Mouse (Mus musculus) neural tube, embryonic 15.5 days (tissue): ENCODE measurements at regions not wholly inside any gene's neighbourhood (a gene's known extent, or its start where the extent isn't known, plus 50 kb on each side); places are given as distances from the start of the nearest gene placed in this dataset.

Source experiments
- ATAC-seq: fragments of 200-750 bp; cut with Nextera tagmentation; 2 replicates; pipeline ENCODE4 v1.8.0; 2017; ENCODE audit warnings: mild to moderate bottlenecking, moderate TSS enrichment, moderate library complexity; ENCODE audit not compliant: low FRiP score
- H3K27ac ChIP-seq: fragments of 300-500 bp; sonication (generic); replicated peaks from 2 replicates; pipeline ENCODE4 v1.5.1; 2015; ENCODE audit warnings: mild to moderate bottlenecking, inconsistent platforms
- H3K27me3 ChIP-seq: fragments of 300-500 bp; sonication (generic); replicated peaks from 2 replicates; pipeline ENCODE4 v1.6.1; 2015; ENCODE audit warnings: inconsistent platforms
- H3K36me3 ChIP-seq: fragments of 300-500 bp; sonication (generic); 2 replicates; pipeline ENCODE4 v1.6.1; 2015; ENCODE audit warnings: inconsistent platforms
- H3K4me1 ChIP-seq: fragments of 300-500 bp; sonication (generic); 2 replicates; pipeline ENCODE4 v1.6.1; 2015; ENCODE audit warnings: inconsistent platforms
- H3K4me2 ChIP-seq: fragments of 300-500 bp; sonication (generic); 2 replicates; pipeline ENCODE4 v1.6.1; 2015; ENCODE audit warnings: inconsistent platforms, mild to moderate bottlenecking, moderate library complexity
- H3K4me3 ChIP-seq: fragments of 300-500 bp; sonication (generic); replicated peaks from 2 replicates; pipeline ENCODE4 v1.5.1; 2015; ENCODE audit warnings: mild to moderate bottlenecking, inconsistent platforms
- H3K9ac ChIP-seq: fragments of 300-500 bp; sonication (generic); replicated peaks from 2 replicates; pipeline ENCODE4 v1.6.1; 2015; ENCODE audit warnings: mild to moderate bottlenecking, inconsistent platforms
- H3K9me3 ChIP-seq: fragments of 300-500 bp; sonication (generic); replicated peaks from 2 replicates; pipeline ENCODE4 v1.6.1; 2016; ENCODE audit warnings: inconsistent platforms
- WGBS: fragments of 180-500 bp; shearing (Covaris S2); methylation state at CpG from one replicate; pipeline ENCODE4 v1.1.7; 2015; ENCODE audit warnings: mixed read lengths; 5-methylcytosine and 5-hydroxymethylcytosine counted together

GRCm38 (mm10) chr4:4556126-4556525 lies 237.0 kb downstream of the Impad1 start:
- H3K9ac ChIP-seq: no peak overlapping the region
- no peak for ATAC-seq
- H3K4me2 ChIP-seq: no peak overlapping the region
- H3K9me3 ChIP-seq: no peaks in the 10 kb centered on the region
- H3K4me3 ChIP-seq: no peak overlapping the region
- no peak overlapping the region for H3K27ac ChIP-seq
- no peaks in the 10 kb centered on the region for H3K4me1 ChIP-seq
- no peaks in the 10 kb centered on the region for H3K27me3 ChIP-seq
- H3K36me3 ChIP-seq: no peaks in the 10 kb centered on the region
- WGBS: 68% methylated on average over 12 of the region's 12 CpGs

GRCm38 (mm10) chr4:4550301-4550700 lies 242.9 kb downstream of the Impad1 start:
- WGBS: 90% methylated on average over 5 of the region's 5 CpGs
- no peak for ATAC-seq
- H3K9me3 ChIP-seq: no peaks in the 10 kb centered on the region
- H3K9ac ChIP-seq: no peak overlapping the region
- no peaks in the 10 kb centered on the region for H3K4me1 ChIP-seq
- no peak overlapping the region for H3K4me3 ChIP-seq
- no peaks in the 10 kb centered on the region for H3K36me3 ChIP-seq
- H3K27ac ChIP-seq: no peak overlapping the region
- H3K27me3 ChIP-seq: no peaks in the 10 kb centered on the region
- no peak overlapping the region for H3K4me2 ChIP-seq

GRCm38 (mm10) chr4:4549893-4550292 lies 243.3 kb downstream of the Impad1 start:
- Histone ChIP-seq H3K9me3 (no peaks in the 10 kb centered on the region), H3K4me3 (no peak overlapping the region), H3K9ac (no peak overlapping the region), H3K27ac (no peak overlapping the region), H3K4me1 (no peaks in the 10 kb centered on the region), H3K4me2 (no peak overlapping the region), H3K36me3 (no peaks in the 10 kb centered on the region), H3K27me3 (no peaks in the 10 kb centered on the region)
- WGBS: 85% methylated on average over 4 of the region's 4 CpGs
- no peak for ATAC-seq

GRCm38 (mm10) chr4:4537172-4537753 lies 255.9 kb downstream of the Impad1 start:
- no peak for ATAC-seq
- Histone ChIP-seq H3K4me1 (no peaks in the 10 kb centered on the region), H3K36me3 (no peaks in the 10 kb centered on the region), H3K27me3 (no peaks in the 10 kb centered on the region), H3K4me2 (no peak overlapping the region), H3K27ac (no peak overlapping the region), H3K4me3 (no peak overlapping the region), H3K9ac (no peak overlapping the region), H3K9me3 (no peaks in the 10 kb centered on the region)
- WGBS: 56% methylated on average over 2 of the region's 2 CpGs

- no peaks in the 10 kb centered on the region for H3K9me3 ChIP-seq
- H3K4me3 ChIP-seq: no peak overlapping the region
- no peak for ATAC-seq
- WGBS: 85% methylated on average over 4 of the region's 4 CpGs
- no peak overlapping the region for H3K27ac ChIP-seq
- H3K36me3 ChIP-seq: no peaks in the 10 kb centered on the region
- no peak overlapping the region for H3K4me2 ChIP-seq
- no peak overlapping the region for H3K9ac ChIP-seq
- H3K27me3 ChIP-seq: no peaks in the 10 kb centered on the region
- H3K4me1 ChIP-seq: no peaks in the 10 kb centered on the region
Observed at GRCm38 (mm10) chr4:4532196-4532595, 261.0 kb downstream of the Impad1 start.

GRCm38 (mm10) chr4:4528311-4528710 lies 264.8 kb downstream of the Impad1 start:
- 93% methylated on average over 12 of the region's 12 CpGs for WGBS
- ATAC-seq: no peak
- no peaks in the 10 kb centered on the region for H3K4me1 ChIP-seq
- H3K4me3 ChIP-seq: no peak overlapping the region
- H3K9ac ChIP-seq: no peak overlapping the region
- no peaks in the 10 kb centered on the region for H3K27me3 ChIP-seq
- no peak overlapping the region for H3K27ac ChIP-seq
- no peaks in the 10 kb centered on the region for H3K9me3 ChIP-seq
- no peak overlapping the region for H3K4me2 ChIP-seq
- no peaks in the 10 kb centered on the region for H3K36me3 ChIP-seq

- ATAC-seq: no peak
- Histone ChIP-seq H3K4me3 (no peak overlapping the region), H3K9ac (no peak overlapping the region), H3K9me3 (no peaks in the 10 kb centered on the region), H3K27me3 (no peaks in the 10 kb centered on the region), H3K36me3 (no peaks in the 10 kb centered on the region), H3K4me1 (no peaks in the 10 kb centered on the region), H3K27ac (no peak overlapping the region), H3K4me2 (no peak overlapping the region)
- 68% methylated on average over 2 of the region's 2 CpGs for WGBS
Observed at GRCm38 (mm10) chr4:4521757-4522156, 271.4 kb downstream of the Impad1 start.

- Histone ChIP-seq H3K27me3 (no peaks in the 10 kb centered on the region), H3K27ac (no peak overlapping the region), H3K4me1 (no peaks in the 10 kb centered on the region), H3K9ac (no peak overlapping the region), H3K9me3 (no peaks in the 10 kb centered on the region), H3K4me3 (no peak overlapping the region), H3K4me2 (no peak overlapping the region), H3K36me3 (no peaks in the 10 kb centered on the region)
- 84% methylated on average over 2 of the region's 2 CpGs for WGBS
- no peak for ATAC-seq
Observed at GRCm38 (mm10) chr4:4518741-4519140, 274.4 kb downstream of the Impad1 start.

GRCm38 (mm10) chr4:4513351-4513750 lies 279.8 kb downstream of the Impad1 start:
- Histone ChIP-seq H3K36me3 (no peaks in the 10 kb centered on the region), H3K4me2 (no peak overlapping the region), H3K4me3 (no peak overlapping the region), H3K27ac (no peak overlapping the region), H3K27me3 (no peaks in the 10 kb centered on the region), H3K9ac (no peak overlapping the region), H3K9me3 (no peaks in the 10 kb centered on the region), H3K4me1 (no peaks in the 10 kb centered on the region)
- ATAC-seq: no peak

GRCm38 (mm10) chr4:4510180-4510920 lies 282.8 kb downstream of the Impad1 start:
- Histone ChIP-seq H3K36me3 (no peaks in the 10 kb centered on the region), H3K9me3 (no peaks in the 10 kb centered on the region), H3K4me2 (no peak overlapping the region), H3K4me3 (no peak overlapping the region), H3K9ac (no peak overlapping the region), H3K4me1 (no peaks in the 10 kb centered on the region), H3K27ac (no peak overlapping the region), H3K27me3 (no peaks in the 10 kb centered on the region)
- WGBS: 78% methylated on average over 2 of the region's 2 CpGs
- no peak for ATAC-seq

- H3K4me2 ChIP-seq: no peak overlapping the region
- 82% methylated on average over 3 of the region's 3 CpGs for WGBS
- H3K4me1 ChIP-seq: no peaks in the 10 kb centered on the region
- ATAC-seq: no peak
- H3K36me3 ChIP-seq: no peaks in the 10 kb centered on the region
- H3K9me3 ChIP-seq: no peaks in the 10 kb centered on the region
- no peak overlapping the region for H3K27ac ChIP-seq
- no peak overlapping the region for H3K4me3 ChIP-seq
- no peaks in the 10 kb centered on the region for H3K27me3 ChIP-seq
- H3K9ac ChIP-seq: no peak overlapping the region
Observed at GRCm38 (mm10) chr4:4509296-4509695, 283.9 kb downstream of the Impad1 start.

GRCm38 (mm10) chr4:4497199-4497598 lies 296.0 kb downstream of the Impad1 start:
- no peak overlapping the region for H3K4me3 ChIP-seq
- ATAC-seq: no peak
- H3K9me3 ChIP-seq: no peaks in the 10 kb centered on the region
- H3K9ac ChIP-seq: no peak overlapping the region
- no peaks in the 10 kb centered on the region for H3K36me3 ChIP-seq
- no peaks in the 10 kb centered on the region for H3K4me1 ChIP-seq
- H3K27me3 ChIP-seq: no peaks in the 10 kb centered on the region
- H3K4me2 ChIP-seq: no peak overlapping the region
- WGBS: 95% methylated on average over 1 of the region's 1 CpGs
- H3K27ac ChIP-seq: no peak overlapping the region
